Mouse (Mus musculus) adrenal gland (tissue): ENCODE measurements around the gene Abcb1a.

Experiments used
- intact Hi-C: fragments of 180-260 bp; cut with DNase I; formaldehyde crosslinking; loops from one replicate; pipeline ENCODE4 v1.15.1; 2025
- long read RNA-seq, 2 experiments: library from polyadenylated mRNA; unstranded; transcript quantifications; one replicate each; pipeline ENCODE4 v2.0.0; 2020; ENCODE audit warnings: borderline replicate concordance in 1 of 2; ENCODE audit not compliant: insufficient replicate concordance in 1 of 2

Gene Abcb1a
- long read RNA-seq, experiment 1, full-length matches to known transcripts: 1 of 3 reads
- long read RNA-seq, experiment 1, partial matches to known transcripts: 2 of 3 reads
- long read RNA-seq, experiment 1, other reads (novel, unspliced or antisense): 0 of 3 reads
- long read RNA-seq, experiment 2, full-length matches to known transcripts: 2 of 8 reads
- long read RNA-seq, experiment 2, partial matches to known transcripts: 4 of 8 reads
- long read RNA-seq, experiment 2, other reads (novel, unspliced or antisense): 2 of 8 reads

- intact Hi-C loops: no loop called here
Observed at GRCm38 (mm10) chr5:8659911-8660737, at the start of gene Abcb1a. Gene Abcb1a, plus strand, starts transcription at chr5:8660077.

GRCm38 (mm10) chr5:8622071-8622595, 37.7 kb upstream of the Abcb1a start:
- intact Hi-C loops: no loop called here

- intact Hi-C loops: no loop called here
Observed at GRCm38 (mm10) chr5:8622596-8623231, 37.2 kb upstream of the Abcb1a start, which contains the start of gene Rundc3b. Gene Rundc3b, minus strand, starts transcription at chr5:8622952.

- intact Hi-C loops: no loop called here
Observed at GRCm38 (mm10) chr5:8632901-8633300, 27.0 kb upstream of the Abcb1a start.

- intact Hi-C loops: no loop called here
Observed at GRCm38 (mm10) chr5:8634489-8634975, 25.3 kb upstream of the Abcb1a start.

- intact Hi-C loops: no loop called here
Observed at GRCm38 (mm10) chr5:8648300-8648699, 11.6 kb upstream of the Abcb1a start.

GRCm38 (mm10) chr5:8648774-8649173, 11.1 kb upstream of the Abcb1a start:
- intact Hi-C loops: no loop called here

GRCm38 (mm10) chr5:8652085-8652484, 7.8 kb upstream of the Abcb1a start:
- intact Hi-C loops: no loop called here

GRCm38 (mm10) chr5:8660738-8661151, 868 bp downstream of the Abcb1a start:
- intact Hi-C loops: no loop called here

- intact Hi-C loops: no loop called here
Observed at GRCm38 (mm10) chr5:8664678-8665077, 4.8 kb downstream of the Abcb1a start.

- intact Hi-C loops: no loop called here
Observed at GRCm38 (mm10) chr5:8667758-8668474, 8.0 kb downstream of the Abcb1a start.

- intact Hi-C loops: no loop called here
Observed at GRCm38 (mm10) chr5:8669606-8670005, 9.7 kb downstream of the Abcb1a start.

GRCm38 (mm10) chr5:8675262-8675951, 15.5 kb downstream of the Abcb1a start:
- intact Hi-C loops: no loop called here

- intact Hi-C loops: no loop called here
Observed at GRCm38 (mm10) chr5:8675952-8676262, 16.0 kb downstream of the Abcb1a start.

- intact Hi-C loops: no loop called here
Observed at GRCm38 (mm10) chr5:8681166-8681565, 21.3 kb downstream of the Abcb1a start.

GRCm38 (mm10) chr5:8683686-8684085, 23.8 kb downstream of the Abcb1a start:
- intact Hi-C loops: no loop called here

- intact Hi-C loops: no loop called here
Observed at GRCm38 (mm10) chr5:8686071-8686470, 26.2 kb downstream of the Abcb1a start.

GRCm38 (mm10) chr5:8687550-8687949, 27.7 kb downstream of the Abcb1a start:
- intact Hi-C loops: no loop called here

- intact Hi-C loops: no loop called here
Observed at GRCm38 (mm10) chr5:8716061-8716460, 56.2 kb downstream of the Abcb1a start.

- intact Hi-C loops: no loop called here
Observed at GRCm38 (mm10) chr5:8719556-8719955, 59.7 kb downstream of the Abcb1a start.

- intact Hi-C loops: no loop called here
Observed at GRCm38 (mm10) chr5:8722224-8722623, 62.3 kb downstream of the Abcb1a start.
